ENCODE assay signal across 8 mouse cellular contexts in genomic region chr1:72746382-72746781, GRCm38 (mm10). TPM values are rescaled to one million over a fixed set of nuclear protein-coding genes. Genes with fewer than 3 reads are reported as not detected.
DNase-seq lines count a peak whose midpoint lies in the region; ATAC-seq lines count a peak whose summit lies in the region.

No protein-coding gene starts in this region.

- no peak overlapping the region for H3K9ac ChIP-seq in heart, embryonic 11.5 days (ENCODE audit: low read depth, low read length)

- H3K9me3 ChIP-seq in heart, embryonic 11.5 days (replicated peaks; ENCODE audit: control insufficient read depth, low read length) = no peaks in the 10 kb centered on the region
- H3K9me3 ChIP-seq in midbrain, embryonic 10.5 days (replicated peaks) = no peaks in the 10 kb centered on the region

- no peaks in the 10 kb centered on the region for H3K36me3 ChIP-seq in heart, embryonic 11.5 days (ENCODE audit: control insufficient read depth, insufficient read depth, low read length)
- no peaks in the 10 kb centered on the region for H3K36me3 ChIP-seq in midbrain, embryonic 10.5 days

- no peak overlapping the region for H3K27ac ChIP-seq in heart, embryonic 11.5 days (ENCODE audit: low read depth, low read length)
- H3K27ac ChIP-seq in midbrain, embryonic 10.5 days (replicated peaks) = no peak overlapping the region

- H3K4me2 ChIP-seq in heart, embryonic 11.5 days = no peak overlapping the region

- peak; percentile 33 for DNase-seq in urinary bladder, postnatal 14 days (ENCODE audit: low spot score)
- DNase-seq in urinary bladder, postnatal 10 days (ENCODE audit: low spot score) = no peak
- DNase-seq in left cerebral cortex, adult 11 months (ENCODE audit: low spot score) = peak; percentile 27
- no peak for DNase-seq in thymus, postnatal 36 days
- no peak for DNase-seq in midbrain, embryonic 10.5 days (ENCODE audit: low spot score)
- DNase-seq in ovary, adult 18-20 months (ENCODE audit: low spot score) = no peak

- 64% methylated on average over 7 of the region's 7 CpGs for WGBS in heart, embryonic 11.5 days (ENCODE audit: insufficient replicate concordance)
- WGBS in midbrain, embryonic 10.5 days = 69% methylated on average over 7 of the region's 7 CpGs

- H3K4me1 ChIP-seq in heart, embryonic 11.5 days (ENCODE audit: control insufficient read depth, insufficient read depth, low read length) = no peaks in the 10 kb centered on the region
- H3K4me1 ChIP-seq in midbrain, embryonic 10.5 days = no peaks in the 10 kb centered on the region

- no peak overlapping the region for H3K4me3 ChIP-seq in heart, embryonic 11.5 days (ENCODE audit: low read depth, low read length)
- no peak overlapping the region for H3K4me3 ChIP-seq in midbrain, embryonic 10.5 days

- ATAC-seq in frontal cortex, adult (ENCODE audit: low TSS enrichment) = peak; percentile 99
- ATAC-seq in heart, embryonic 11.5 days (replicated peaks; ENCODE audit: insufficient number of reproducible peaks, low FRiP score, low TSS enrichment) = no peak

- H3K27me3 ChIP-seq in heart, embryonic 11.5 days (ENCODE audit: control insufficient read depth, insufficient read depth, low read length) = no peaks in the 10 kb centered on the region
- no peaks in the 10 kb centered on the region for H3K27me3 ChIP-seq in midbrain, embryonic 10.5 days (ENCODE audit: low read depth, poor library complexity, severe bottlenecking)

RNA-seq across cellular contexts. Expression of gene Rpl37a, which starts 35.3 kb away (rescaled TPM):
- 1,187 and 1,254 TPM in 2 replicates for polyA plus RNA-seq in heart, embryonic 11.5 days (2014; fragmentation: Nextera tagmentation; extraction: Ambion mirVana)
- polyA plus RNA-seq in midbrain, embryonic 10.5 days (2016; fragmentation: Nextera tagmentation; extraction: Ambion mirVana) = 1,262 and 1,429 TPM in 2 replicates

RNA-seq across cellular contexts. Expression of gene Ankar, which starts 46.0 kb away (rescaled TPM):
- polyA plus RNA-seq in heart, embryonic 11.5 days (2014; fragmentation: Nextera tagmentation; extraction: Ambion mirVana) = not detected in 2 replicates
- not detected in 2 replicates for polyA plus RNA-seq in midbrain, embryonic 10.5 days (2016; fragmentation: Nextera tagmentation; extraction: Ambion mirVana)

Comparison
In these comparisons a context has a peak if more than half of its experiments do, and no peak if none do; other contexts are left out.
1. DNase-seq: peak in urinary bladder, postnatal 14 days (single experiment) and left cerebral cortex, adult 11 months (single experiment); none in urinary bladder, postnatal 10 days (single experiment), thymus, postnatal 36 days (0 of 2), midbrain, embryonic 10.5 days (single experiment) and ovary, adult 18-20 months (single experiment).